In genomic region chr6:61300441-61300840, GRCm38 (mm10) we compare ENCODE assay signal across 23 mouse cellular contexts.
"Had no signal": no experiment of that assay in that cellular context is flagged by ENCODE, and none has a peak within 500 bp of the region (broad histone marks: within the 10 kb centered on the region; RNA-seq: fewer than 3 reads in every experiment).

No protein-coding gene starts in this region.

- H3K27me3 ChIP-seq: limb, embryonic 13.5 days; liver, embryonic 12.5 days; liver, embryonic 15.5 days; lung, embryonic 15.5 days; megakaryocyte, embryonic 14.5 days; midbrain, embryonic 13.5 days; neural tube, embryonic 13.5 days; stomach, embryonic 15.5 days had no signal

- H3K9ac ChIP-seq: limb, embryonic 13.5 days; liver, embryonic 12.5 days; liver, embryonic 15.5 days; lung, embryonic 15.5 days; midbrain, embryonic 13.5 days; neural tube, embryonic 13.5 days; stomach, embryonic 15.5 days had no signal

- H3K27ac ChIP-seq: layer of hippocampus, adult 2 months; limb, embryonic 10.5 days; limb, embryonic 13.5 days; liver, embryonic 12.5 days; liver, embryonic 15.5 days; lung, embryonic 15.5 days; midbrain, embryonic 10.5 days; midbrain, embryonic 13.5 days; neural tube, embryonic 13.5 days; stomach, embryonic 15.5 days had no signal

- H3K36me3 ChIP-seq: limb, embryonic 10.5 days; limb, embryonic 13.5 days; liver, embryonic 12.5 days; liver, embryonic 15.5 days; lung, embryonic 15.5 days; midbrain, embryonic 10.5 days; midbrain, embryonic 13.5 days; neural tube, embryonic 13.5 days; stomach, embryonic 15.5 days had no signal

- H3K4me3 ChIP-seq: layer of hippocampus, adult 2 months; limb, embryonic 10.5 days; limb, embryonic 13.5 days; liver, embryonic 12.5 days; liver, embryonic 15.5 days; lung, embryonic 15.5 days; midbrain, embryonic 10.5 days; midbrain, embryonic 13.5 days; myocyte; neural tube, embryonic 13.5 days; stomach, embryonic 15.5 days had no signal

- DNase-seq: kidney, postnatal 25 days; layer of hippocampus, adult 9-11 months; liver; lung, adult 18-20 months; lung, postnatal 10 days; lung, postnatal 36 days; retina, postnatal 1 day; right cerebral cortex, postnatal 25 days; spleen, adult 18-20 months; thymus, postnatal 25 days had no signal

- ATAC-seq: liver, embryonic 12.5 days; midbrain, embryonic 16.5 days had no signal

- H3K9me3 ChIP-seq: limb, embryonic 10.5 days; limb, embryonic 13.5 days; liver, embryonic 12.5 days; liver, embryonic 15.5 days; lung, embryonic 15.5 days; megakaryocyte, embryonic 14.5 days; midbrain, embryonic 10.5 days; midbrain, embryonic 13.5 days; neural tube, embryonic 13.5 days; stomach, embryonic 15.5 days had no signal

- H3K4me2 ChIP-seq: limb, embryonic 13.5 days; liver, embryonic 12.5 days; liver, embryonic 15.5 days; lung, embryonic 15.5 days; midbrain, embryonic 13.5 days; neural tube, embryonic 13.5 days; stomach, embryonic 15.5 days had no signal

- H3K4me1 ChIP-seq: liver, embryonic 12.5 days; liver, embryonic 15.5 days; midbrain, embryonic 10.5 days; stomach, embryonic 15.5 days had no signal
